Mouse (Mus musculus): ENCODE measurements around the gene Pank1. TPM values are rescaled to one million over a fixed set of nuclear protein-coding genes. Genes with fewer than 3 reads are reported as not detected.

The Pank1 gene
- polyA plus RNA-seq, 1 experiment from 2014 or later, result 7.2 TPM

DNA sequence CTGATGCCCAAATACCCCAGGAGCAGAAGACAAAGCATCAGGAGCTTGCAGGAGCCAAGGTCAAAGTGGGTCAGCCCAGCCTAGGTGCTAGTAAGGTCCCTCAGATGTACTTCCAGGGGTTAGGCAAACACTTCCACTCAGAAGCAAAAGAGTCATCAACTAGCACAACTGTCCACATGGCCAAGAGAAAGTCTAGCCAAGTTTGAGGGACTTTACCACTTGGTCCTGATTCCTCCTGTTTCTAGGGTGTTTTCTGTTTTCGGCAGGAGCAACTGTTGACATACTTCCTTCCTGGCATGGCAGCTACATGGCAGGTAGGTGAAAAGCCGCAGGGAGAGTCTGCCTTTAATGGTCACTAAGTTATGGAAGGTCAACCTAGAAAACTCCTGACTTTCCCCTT lies 74.7 kb downstream of the Pank1 start:
- Histone ChIP-seq H3K9me3 (replicated peaks) (no peaks in the 10 kb centered on the region), H3K36me3 (no peaks in the 10 kb centered on the region), H3K4me3 (no peak overlapping the region), H3K27ac (no peak overlapping the region), H3K27me3 (ENCODE audit: low read depth, poor library complexity, severe bottlenecking) (no peaks in the 10 kb centered on the region), H3K4me1 (no peaks in the 10 kb centered on the region)
- DNase-seq (ENCODE audit: low spot score), result no peak
- WGBS, result 96% methylated on average over 2 of the region's 2 CpGs

DNA sequence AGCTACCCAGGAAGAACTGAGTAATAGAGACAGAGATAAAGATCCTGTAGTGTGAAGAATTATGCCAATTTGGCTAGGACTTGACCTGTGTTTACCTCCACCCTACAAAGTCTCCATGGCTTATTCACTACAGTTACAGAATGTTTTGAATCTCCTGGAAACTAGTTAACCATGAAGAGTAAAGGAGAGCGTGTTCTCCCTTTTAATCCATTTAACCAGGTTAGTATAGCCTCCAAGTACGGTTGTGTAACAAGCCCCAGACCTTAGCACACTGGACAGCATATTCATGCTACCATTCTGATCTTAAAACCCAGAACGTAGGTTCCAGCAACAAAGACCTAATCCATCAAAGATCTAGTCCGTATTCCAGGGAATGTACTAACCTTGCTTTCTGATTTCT lies 75.9 kb downstream of the Pank1 start:
- no peak for DNase-seq (ENCODE audit: low spot score)
- Histone ChIP-seq H3K4me1 (no peaks in the 10 kb centered on the region), H3K27me3 (ENCODE audit: low read depth, poor library complexity, severe bottlenecking) (no peaks in the 10 kb centered on the region), H3K27ac (no peak overlapping the region), H3K4me3 (no peak overlapping the region), H3K36me3 (no peaks in the 10 kb centered on the region), H3K9me3 (replicated peaks) (no peaks in the 10 kb centered on the region)
- 91% methylated on average over 4 of the region's 4 CpGs for WGBS

DNA sequence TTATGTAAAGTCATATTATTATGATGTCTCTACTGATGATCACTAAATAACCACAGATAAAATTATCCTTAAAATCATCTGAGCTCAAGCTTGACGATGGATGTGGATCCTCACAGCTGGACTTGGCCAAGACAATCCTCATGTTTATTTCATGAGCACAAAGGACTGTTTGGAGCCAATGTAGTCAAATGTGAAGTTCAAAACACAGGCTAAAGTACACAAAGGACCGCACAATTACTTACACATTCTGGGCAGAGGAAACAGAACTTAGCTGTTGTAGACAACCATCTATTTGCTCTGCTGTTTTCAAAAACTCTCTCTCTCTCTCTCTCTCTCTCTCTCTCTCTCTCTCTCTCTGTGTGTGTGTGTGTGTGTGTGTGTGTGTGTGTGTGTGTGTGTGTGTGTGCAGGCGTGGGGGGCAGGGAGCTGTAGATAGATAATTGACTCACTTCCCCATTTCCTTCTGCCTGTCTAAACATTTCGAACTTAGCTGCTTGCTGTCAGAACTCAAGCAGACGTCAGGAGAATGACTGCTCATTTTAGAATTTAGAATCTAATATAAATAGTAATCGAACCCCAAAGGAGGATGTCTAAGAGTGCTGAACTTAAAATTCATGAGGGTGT lies 79.5 kb downstream of the Pank1 start:
- no peak for DNase-seq (ENCODE audit: low spot score)
- Histone ChIP-seq H3K27ac (no peak overlapping the region), H3K36me3 (no peaks in the 10 kb centered on the region), H3K4me3 (no peak overlapping the region), H3K4me1 (no peaks in the 10 kb centered on the region), H3K27me3 (ENCODE audit: low read depth, poor library complexity, severe bottlenecking) (no peaks in the 10 kb centered on the region), H3K9me3 (replicated peaks) (no peaks in the 10 kb centered on the region)
- WGBS, result 81% methylated on average over 5 of the region's 6 CpGs

DNA sequence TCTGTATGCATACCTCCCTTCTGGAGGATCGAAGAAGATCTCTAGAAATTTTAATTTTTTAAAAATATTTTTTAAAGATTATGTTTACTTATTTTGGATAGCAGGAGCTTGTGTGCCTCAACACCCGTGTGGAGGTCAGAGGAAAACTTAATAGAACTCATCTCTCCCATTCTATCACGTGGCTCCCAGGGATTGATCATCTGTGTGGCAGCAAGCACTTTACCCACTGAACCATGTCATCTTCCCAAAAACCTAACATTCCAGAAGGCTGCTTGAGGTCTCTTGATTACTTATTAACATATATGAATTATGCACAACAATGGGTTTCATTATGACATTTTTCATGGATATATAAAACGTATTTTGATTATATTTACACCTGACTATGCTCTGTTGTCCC lies 82.9 kb downstream of the Pank1 start:
- Histone ChIP-seq H3K27me3 (ENCODE audit: low read depth, poor library complexity, severe bottlenecking) (no peaks in the 10 kb centered on the region), H3K9me3 (replicated peaks) (no peaks in the 10 kb centered on the region), H3K27ac (no peak overlapping the region), H3K36me3 (no peaks in the 10 kb centered on the region), H3K4me1 (no peaks in the 10 kb centered on the region), H3K4me3 (no peak overlapping the region)
- 86% methylated on average over 4 of the region's 4 CpGs for WGBS
- no peak for DNase-seq (ENCODE audit: low spot score)

DNA sequence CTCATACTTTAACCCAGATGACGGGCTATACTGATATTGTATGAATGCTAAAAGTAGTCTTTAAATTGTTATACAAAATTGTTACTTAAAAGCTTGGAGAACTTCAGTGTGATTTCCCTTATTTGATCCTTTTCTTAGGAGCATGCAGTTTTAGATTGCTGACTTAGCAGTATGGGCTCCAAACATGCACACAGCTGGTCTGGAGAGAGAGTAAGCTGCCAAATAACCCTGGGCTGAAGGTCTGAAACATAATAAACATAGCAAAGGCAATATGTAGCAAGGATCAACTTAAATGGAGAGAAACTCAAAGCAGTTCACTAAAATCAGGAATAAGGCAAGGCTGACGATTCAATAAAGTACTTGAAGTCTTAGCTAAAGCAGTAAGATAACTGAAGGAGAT lies 96.8 kb downstream of the Pank1 start:
- no peaks in the 10 kb centered on the region for H3K9me3 ChIP-seq (replicated peaks)
- no peak overlapping the region for H3K4me3 ChIP-seq
- WGBS, result 95% methylated on average over 2 of the region's 2 CpGs
- no peaks in the 10 kb centered on the region for H3K27me3 ChIP-seq (ENCODE audit: low read depth, poor library complexity, severe bottlenecking)
- no peaks in the 10 kb centered on the region for H3K4me1 ChIP-seq
- H3K27ac ChIP-seq, result no peak overlapping the region
- no peak for DNase-seq (ENCODE audit: low spot score)
- no peaks in the 10 kb centered on the region for H3K36me3 ChIP-seq

DNA sequence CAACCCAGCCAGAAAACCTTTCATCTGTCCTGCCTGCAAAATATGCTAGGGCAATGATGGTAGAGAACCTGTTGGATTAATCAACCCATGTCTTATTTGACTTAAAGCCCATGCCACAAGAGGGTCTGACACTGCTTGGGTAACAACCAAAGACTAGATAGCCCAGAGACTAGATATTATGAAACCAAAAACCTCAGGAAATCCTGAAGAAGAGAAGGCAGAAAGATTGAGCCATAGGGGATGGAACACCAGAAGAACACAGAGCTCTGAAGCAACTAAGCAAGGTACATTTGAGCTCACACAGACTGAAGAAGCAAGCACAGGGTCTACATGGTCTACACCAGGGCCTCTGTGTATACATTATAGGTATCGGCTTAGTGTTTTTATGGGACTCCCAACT lies 100.3 kb downstream of the Pank1 start:
- H3K4me1 ChIP-seq, result no peaks in the 10 kb centered on the region
- no peaks in the 10 kb centered on the region for H3K9me3 ChIP-seq (replicated peaks)
- no peaks in the 10 kb centered on the region for H3K36me3 ChIP-seq
- H3K4me3 ChIP-seq, result no peak overlapping the region
- H3K27me3 ChIP-seq (ENCODE audit: low read depth, poor library complexity, severe bottlenecking), result no peaks in the 10 kb centered on the region
- H3K27ac ChIP-seq, result no peak overlapping the region
- 97% methylated on average over 1 of the region's 1 CpGs for WGBS
- no peak for DNase-seq (ENCODE audit: low spot score)

DNA sequence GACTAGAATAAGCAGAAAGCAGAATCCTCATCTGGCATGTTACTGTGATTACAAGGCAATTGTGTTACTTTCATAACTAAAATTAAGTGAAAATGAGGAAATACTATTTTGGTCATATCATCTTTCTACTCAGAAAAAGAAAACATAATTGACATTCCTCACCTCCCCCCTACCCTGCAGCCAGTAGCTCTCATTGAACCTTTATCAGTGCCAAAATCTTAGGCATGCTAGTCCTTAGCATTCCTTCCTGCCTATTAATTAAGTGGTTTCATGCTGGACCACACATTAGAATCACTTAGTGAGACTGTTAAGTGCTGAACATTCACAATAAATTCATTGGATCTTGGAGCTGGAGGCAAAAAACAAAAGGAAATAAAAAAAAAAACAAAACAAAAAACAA lies 101.2 kb downstream of the Pank1 start:
- Histone ChIP-seq H3K4me1 (no peaks in the 10 kb centered on the region), H3K4me3 (no peak overlapping the region), H3K36me3 (no peaks in the 10 kb centered on the region), H3K9me3 (replicated peaks) (no peaks in the 10 kb centered on the region), H3K27ac (no peak overlapping the region), H3K27me3 (ENCODE audit: low read depth, poor library complexity, severe bottlenecking) (no peaks in the 10 kb centered on the region)
- no peak for DNase-seq (ENCODE audit: low spot score)

DNA sequence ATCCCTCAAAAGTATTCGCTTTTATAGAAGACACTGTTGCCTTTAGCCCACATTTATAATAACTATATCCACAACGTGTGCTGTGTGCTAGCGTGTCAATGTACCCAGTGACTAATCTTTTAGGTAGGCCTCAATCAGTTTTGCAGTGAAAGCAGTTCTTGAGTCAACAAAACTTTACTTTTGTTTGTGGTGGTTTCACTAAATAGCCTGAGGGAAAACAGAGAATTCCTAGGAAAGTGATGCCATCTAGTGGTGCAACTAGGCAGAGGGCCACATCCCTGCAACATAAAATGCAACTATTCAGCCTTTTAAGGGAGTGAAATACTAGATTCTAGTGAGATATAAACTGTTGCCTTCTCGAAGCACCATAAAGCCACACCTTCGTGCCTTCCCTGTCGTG lies 106.5 kb downstream of the Pank1 start:
- Histone ChIP-seq H3K27me3 (ENCODE audit: low read depth, poor library complexity, severe bottlenecking) (no peaks in the 10 kb centered on the region), H3K27ac (no peak overlapping the region), H3K4me1 (no peaks in the 10 kb centered on the region), H3K36me3 (no peaks in the 10 kb centered on the region), H3K4me3 (no peak overlapping the region), H3K9me3 (replicated peaks) (no peaks in the 10 kb centered on the region)
- WGBS, result 35% methylated on average over 6 of the region's 6 CpGs
- DNase-seq (ENCODE audit: low spot score), result peak; percentile 54

DNA sequence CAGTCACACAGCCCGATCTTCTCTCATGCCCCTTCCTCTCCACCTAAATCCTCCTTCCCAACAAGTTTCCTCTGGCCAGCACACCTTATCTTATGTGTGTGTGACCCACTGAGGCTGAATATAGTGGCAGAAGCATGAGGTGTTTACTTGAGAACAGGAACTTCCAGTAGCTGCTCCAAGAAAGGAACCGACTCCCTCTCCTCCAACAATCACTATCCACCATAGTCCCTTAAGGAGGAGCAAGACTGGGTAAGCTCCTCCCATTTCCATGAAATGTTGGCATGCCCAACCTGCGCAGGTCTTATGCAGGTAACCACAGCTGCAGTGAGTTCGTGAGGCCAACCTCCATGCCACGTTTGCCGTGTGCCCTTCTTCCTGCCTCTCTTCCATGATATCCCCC lies 108.5 kb downstream of the Pank1 start:
- Histone ChIP-seq H3K9me3 (replicated peaks) (no peaks in the 10 kb centered on the region), H3K27me3 (ENCODE audit: low read depth, poor library complexity, severe bottlenecking) (no peaks in the 10 kb centered on the region), H3K4me3 (no peak overlapping the region), H3K4me1 (no peaks in the 10 kb centered on the region), H3K27ac (no peak overlapping the region), H3K36me3 (no peaks in the 10 kb centered on the region)
- 87% methylated on average over 6 of the region's 6 CpGs for WGBS
- DNase-seq (ENCODE audit: low spot score), result no peak

DNA sequence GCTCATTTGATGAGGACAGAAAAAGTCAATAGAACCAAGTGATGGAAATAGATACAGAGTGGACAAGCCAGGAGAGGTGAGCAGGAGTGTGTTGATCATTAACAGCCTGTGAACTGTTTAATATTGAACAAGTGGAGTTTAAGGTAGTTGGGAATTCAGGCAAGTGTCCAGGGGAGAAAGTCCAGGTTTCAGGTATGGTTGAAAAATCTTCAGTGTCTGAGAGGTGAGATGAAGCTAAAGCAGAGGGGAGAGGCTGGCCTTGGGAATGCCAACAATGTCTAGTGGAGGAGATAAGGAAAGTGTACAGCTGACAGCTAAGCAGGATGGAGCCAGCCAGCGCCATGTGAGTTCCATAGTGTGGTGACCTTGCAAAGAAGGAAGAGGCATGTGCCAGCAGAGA lies 120.5 kb downstream of the Pank1 start:
- WGBS, result 90% methylated on average over 1 of the region's 1 CpGs
- Histone ChIP-seq H3K27ac (no peak overlapping the region), H3K4me1 (no peaks in the 10 kb centered on the region), H3K4me3 (no peak overlapping the region), H3K27me3 (ENCODE audit: low read depth, poor library complexity, severe bottlenecking) (no peaks in the 10 kb centered on the region), H3K9me3 (replicated peaks) (no peaks in the 10 kb centered on the region), H3K36me3 (no peaks in the 10 kb centered on the region)
- no peak for DNase-seq (ENCODE audit: low spot score)

MicroRNA genes within 50 kb of the gene (microRNA counts, 519-probe panel; counts per million panel counts)
- microRNA mmu-miR-107, result 4,286 counts per million, percentile 81 among the panel's probes with 10 or more counts

Small RNAs within 50 kb of the gene (microRNA-seq; reads per million reads assigned to microRNA genes)
- 970 reads per million, percentile 73 among the genes with 10 or more reads in this experiment for gene Mir107

Other genes starting within 250 kb of the Pank1 start
- not detected in 2 replicates for gene Ifit1bl2, start 238.7 kb downstream of the Pank1 start, polyA plus RNA-seq (2016; fragmentation: Nextera tagmentation; extraction: Ambion mirVana)
- not detected in 2 replicates for gene Ifit1, start 238.6 kb downstream of the Pank1 start, polyA plus RNA-seq (2016; fragmentation: Nextera tagmentation; extraction: Ambion mirVana)
- 0.75 and 0.79 TPM in 2 replicates for gene Slc16a12, start 132.2 kb downstream of the Pank1 start, polyA plus RNA-seq (2016; fragmentation: Nextera tagmentation; extraction: Ambion mirVana)
- 79.0 and 98.8 TPM in 2 replicates for gene Kif20b, start 42.9 kb upstream of the Pank1 start, polyA plus RNA-seq (2016; fragmentation: Nextera tagmentation; extraction: Ambion mirVana)